In the genomic region with DNA sequence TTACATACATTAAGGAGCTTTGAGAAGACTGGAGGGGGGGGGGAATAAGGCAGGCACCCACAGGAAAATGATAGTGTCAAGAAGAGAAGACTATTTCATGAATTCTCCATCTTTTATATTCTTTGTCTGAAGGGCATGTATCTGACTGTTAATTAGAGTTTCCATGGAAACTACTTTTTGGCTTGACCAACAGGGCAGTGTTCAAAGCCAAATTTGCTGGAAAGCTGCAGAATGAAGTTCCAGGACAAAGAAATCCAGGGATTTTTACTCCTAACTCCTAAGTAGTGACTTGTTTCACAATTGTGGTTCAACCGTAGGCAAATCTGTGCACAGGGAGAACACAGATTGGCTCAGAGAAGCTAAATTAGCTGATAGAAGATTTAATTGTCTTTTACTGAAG, we compare ENCODE assay signal across 20 mouse cellular contexts.
DNase-seq lines count a peak whose midpoint lies in the region; ATAC-seq and TF ChIP-seq lines count a peak whose summit lies in the region.
"Had no signal": no experiment of that assay in that cellular context is flagged by ENCODE, and none has a peak within 500 bp of the region (broad histone marks: within the 10 kb centered on the region; RNA-seq: fewer than 3 reads in every experiment).

No protein-coding gene starts in this region.

- 21% methylated on average over 1 of the region's 1 CpGs for WGBS in forebrain, embryonic 16.5 days
- 47% methylated on average over 1 of the region's 1 CpGs for WGBS in forebrain, embryonic 12.5 days
- WGBS in limb, embryonic 14.5 days = 67% methylated on average over 1 of the region's 1 CpGs
- 86% methylated on average over 1 of the region's 1 CpGs for WGBS in limb, embryonic 10.5 days
- 36% methylated on average over 1 of the region's 1 CpGs for WGBS in midbrain, postnatal 0 days
- 50% methylated on average over 1 of the region's 1 CpGs for WGBS in midbrain, embryonic 15.5 days

- H3K4me2 ChIP-seq in forebrain, embryonic 16.5 days (ENCODE audit: low read length) = no peak overlapping the region
- H3K4me2 ChIP-seq in forebrain, embryonic 12.5 days = no peak overlapping the region
- no peak overlapping the region for H3K4me2 ChIP-seq in limb, embryonic 14.5 days (replicated peaks; ENCODE audit: low read depth, low read length, severe bottlenecking)
- no peak overlapping the region for H3K4me2 ChIP-seq in midbrain, postnatal 0 days (ENCODE audit: low read depth, low read length, poor library complexity, severe bottlenecking)
- H3K4me2 ChIP-seq in midbrain, embryonic 15.5 days = no peak overlapping the region
- H3K4me2 ChIP-seq: embryonic facial prominence, embryonic 13.5 days; heart, embryonic 13.5 days had no signal

- H3K9me3 ChIP-seq in forebrain, embryonic 16.5 days (ENCODE audit: control insufficient read depth, low read length) = no peaks in the 10 kb centered on the region
- no peaks in the 10 kb centered on the region for H3K9me3 ChIP-seq in forebrain, embryonic 12.5 days
- no peaks in the 10 kb centered on the region for H3K9me3 ChIP-seq in limb, embryonic 14.5 days (ENCODE audit: control insufficient read depth, low read length)
- H3K9me3 ChIP-seq in limb, embryonic 10.5 days (replicated peaks) = no peaks in the 10 kb centered on the region
- H3K9me3 ChIP-seq in midbrain, postnatal 0 days (ENCODE audit: low read length) = no peaks in the 10 kb centered on the region
- H3K9me3 ChIP-seq in midbrain, embryonic 15.5 days = no peaks in the 10 kb centered on the region
- H3K9me3 ChIP-seq: embryonic facial prominence, embryonic 13.5 days; heart, embryonic 13.5 days had no signal

- H3K4me1 ChIP-seq in forebrain, embryonic 16.5 days (replicated peaks; ENCODE audit: control insufficient read depth, insufficient read depth, low read length) = 0 out of 2 replicates have a peak, but pooled peaks cover 2% of the 10 kb centered on the region
- H3K4me1 ChIP-seq in forebrain, embryonic 12.5 days = no peaks in the 10 kb centered on the region
- H3K4me1 ChIP-seq in limb, embryonic 14.5 days (ENCODE audit: control insufficient read depth, insufficient read depth, low read length) = no peaks in the 10 kb centered on the region
- H3K4me1 ChIP-seq in limb, embryonic 10.5 days = no peaks in the 10 kb centered on the region
- H3K4me1 ChIP-seq in midbrain, postnatal 0 days (ENCODE audit: insufficient read depth, low read length) = no peaks in the 10 kb centered on the region
- no peaks in the 10 kb centered on the region for H3K4me1 ChIP-seq in midbrain, embryonic 15.5 days
- H3K4me1 ChIP-seq: embryonic facial prominence, embryonic 13.5 days; heart, embryonic 13.5 days had no signal

- no peaks in the 10 kb centered on the region for H3K36me3 ChIP-seq in forebrain, embryonic 16.5 days (ENCODE audit: control insufficient read depth, insufficient read depth)
- H3K36me3 ChIP-seq in forebrain, embryonic 12.5 days (replicated peaks) = no peaks in the 10 kb centered on the region
- no peaks in the 10 kb centered on the region for H3K36me3 ChIP-seq in limb, embryonic 14.5 days (ENCODE audit: control insufficient read depth, insufficient read depth, low read length)
- H3K36me3 ChIP-seq in limb, embryonic 10.5 days = no peaks in the 10 kb centered on the region
- H3K36me3 ChIP-seq in midbrain, postnatal 0 days (ENCODE audit: insufficient read depth, low read length) = no peaks in the 10 kb centered on the region
- no peaks in the 10 kb centered on the region for H3K36me3 ChIP-seq in midbrain, embryonic 15.5 days (replicated peaks)
- H3K36me3 ChIP-seq: embryonic facial prominence, embryonic 13.5 days; heart, embryonic 13.5 days had no signal

- no peak overlapping the region for H3K27ac ChIP-seq in forebrain, embryonic 16.5 days (ENCODE audit: low read length)
- H3K27ac ChIP-seq in forebrain, embryonic 12.5 days = no peak overlapping the region
- no peak overlapping the region for H3K27ac ChIP-seq in limb, embryonic 14.5 days (replicated peaks; ENCODE audit: low read depth, low read length)
- H3K27ac ChIP-seq in limb, embryonic 10.5 days = no peak overlapping the region
- H3K27ac ChIP-seq in midbrain, postnatal 0 days (ENCODE audit: low read depth, low read length) = no peak overlapping the region
- no peak overlapping the region for H3K27ac ChIP-seq in midbrain, embryonic 15.5 days
- H3K27ac ChIP-seq: embryonic facial prominence, embryonic 13.5 days; gastrocnemius, adult 2 months; heart, embryonic 13.5 days had no signal

- no peaks in the 10 kb centered on the region for H3K27me3 ChIP-seq in forebrain, embryonic 16.5 days (replicated peaks; ENCODE audit: control insufficient read depth, insufficient read depth, low read length)
- no peaks in the 10 kb centered on the region for H3K27me3 ChIP-seq in forebrain, embryonic 12.5 days
- no peaks in the 10 kb centered on the region for H3K27me3 ChIP-seq in limb, embryonic 14.5 days (ENCODE audit: control insufficient read depth, insufficient read depth, low read length)
- no peaks in the 10 kb centered on the region for H3K27me3 ChIP-seq in limb, embryonic 10.5 days (ENCODE audit: low read depth, poor library complexity, severe bottlenecking)
- H3K27me3 ChIP-seq in midbrain, postnatal 0 days (ENCODE audit: insufficient read depth, low read length) = no peaks in the 10 kb centered on the region
- no peaks in the 10 kb centered on the region for H3K27me3 ChIP-seq in midbrain, embryonic 15.5 days (replicated peaks)
- H3K27me3 ChIP-seq: CH12.LX; embryonic facial prominence, embryonic 13.5 days; heart, embryonic 13.5 days had no signal

- TF ChIP-seq POLR2A in limb, embryonic 14.5 days (IDR thresholded peaks at IDR 0.05; ENCODE audit: borderline replicate concordance, extremely low read depth, insufficient read depth, insufficient read length) = no peak

- no peak for TF ChIP-seq CTCF in midbrain, postnatal 0 days (IDR thresholded peaks at IDR 0.05)

- no peak overlapping the region for H3K4me3 ChIP-seq in forebrain, embryonic 16.5 days (replicated peaks; ENCODE audit: low read length)
- no peak overlapping the region for H3K4me3 ChIP-seq in forebrain, embryonic 12.5 days (replicated peaks)
- no peak overlapping the region for H3K4me3 ChIP-seq in limb, embryonic 14.5 days (replicated peaks; ENCODE audit: low read length)
- H3K4me3 ChIP-seq in limb, embryonic 10.5 days = no peak overlapping the region
- no peak overlapping the region for H3K4me3 ChIP-seq in midbrain, postnatal 0 days (ENCODE audit: low read depth, low read length)
- H3K4me3 ChIP-seq in midbrain, embryonic 15.5 days = no peak overlapping the region
- H3K4me3 ChIP-seq: embryonic facial prominence, embryonic 13.5 days; gastrocnemius, adult 2 months; heart, embryonic 13.5 days had no signal

- ATAC-seq in forebrain, embryonic 16.5 days = 0 out of 2 replicates have a peak, but pooled peaks have one; percentile 38
- no peak for ATAC-seq in forebrain, embryonic 12.5 days (ENCODE audit: low FRiP score)
- no peak for ATAC-seq in limb, embryonic 14.5 days (ENCODE audit: low FRiP score, low read depth)
- ATAC-seq in midbrain, postnatal 0 days (ENCODE audit: low FRiP score) = no peak; the same call in 1 of the 2 replicates
- no peak for ATAC-seq in midbrain, embryonic 15.5 days (replicated peaks)
- ATAC-seq: hindbrain, embryonic 16.5 days had no signal

- H3K9ac ChIP-seq in forebrain, embryonic 16.5 days (replicated peaks; ENCODE audit: low read depth, low read length) = no peak overlapping the region
- H3K9ac ChIP-seq in forebrain, embryonic 12.5 days = no peak overlapping the region
- H3K9ac ChIP-seq in limb, embryonic 14.5 days (ENCODE audit: low read depth, low read length, severe bottlenecking) = no peak overlapping the region
- H3K9ac ChIP-seq in midbrain, postnatal 0 days (replicated peaks; ENCODE audit: low read length, poor library complexity, severe bottlenecking) = no peak overlapping the region
- H3K9ac ChIP-seq in midbrain, embryonic 15.5 days = no peak overlapping the region
- H3K9ac ChIP-seq: embryonic facial prominence, embryonic 13.5 days; heart, embryonic 13.5 days had no signal

- DNase-seq in limb, embryonic 14.5 days (ENCODE audit: low spot score) = peak; percentile 18
- no peak for DNase-seq in limb, embryonic 10.5 days (ENCODE audit: low spot score)
- peak; percentile 62 for DNase-seq in midbrain, postnatal 0 days (ENCODE audit: low spot score)
- no peak for DNase-seq in natural killer cell, adult 2 months (ENCODE audit: low spot score in 2 of 2)
- DNase-seq: adrenal gland, adult 2 months; adrenal gland, postnatal 25 days; cerebellum, adult 11 months; cerebellum, adult 8-10 months; cerebellum, postnatal 36 days; gastrocnemius, adult 2 months; gastrocnemius, postnatal 36 days; heart, adult 11 months; heart, postnatal 36 days had no signal

Comparison
In these comparisons a context has a peak if more than half of its experiments do, and no peak if none do; other contexts are left out.
1. DNase-seq: peak in limb, embryonic 14.5 days (single experiment) and midbrain, postnatal 0 days (single experiment); none in limb, embryonic 10.5 days (single experiment) and natural killer cell, adult 2 months (0 of 2).